In genomic region chr11:61751612-61752011, GRCm38 (mm10) we compare ENCODE assay signal across 10 mouse cellular contexts. TPM values are rescaled to one million over a fixed set of nuclear protein-coding genes. Genes with fewer than 3 reads are reported as not detected.
A peak's percentile ranks its signal among the peaks of the same experiment; 100 is the strongest.
DNase-seq lines count a peak whose midpoint lies in the region; ATAC-seq and TF ChIP-seq lines count a peak whose summit lies in the region.
"Had no signal": no experiment of that assay in that cellular context is flagged by ENCODE, and none has a peak within 500 bp of the region (broad histone marks: within the 10 kb centered on the region; RNA-seq: fewer than 3 reads in every experiment).

No protein-coding gene starts in this region.

- no peak for ATAC-seq in midbrain, embryonic 14.5 days (ENCODE audit: low FRiP score, low TSS enrichment)
- no peak for ATAC-seq in midbrain, embryonic 15.5 days (replicated peaks)
- ATAC-seq in granulocyte monocyte progenitor cell, adult 5-6 weeks (replicated peaks; ENCODE audit: poor library complexity, severe bottlenecking), result peak; percentile 52
- ATAC-seq in midbrain, embryonic 13.5 days, result no peak
- ATAC-seq in forebrain, embryonic 15.5 days (replicated peaks), result no peak

- no peak overlapping the region for H3K4me3 ChIP-seq in gastrocnemius, adult 2 months
- H3K4me3 ChIP-seq in midbrain, embryonic 14.5 days (replicated peaks; ENCODE audit: low read depth, low read length), result no peak overlapping the region
- H3K4me3 ChIP-seq in midbrain, embryonic 15.5 days, result no peak overlapping the region
- H3K4me3 ChIP-seq in midbrain, embryonic 13.5 days (replicated peaks), result no peak overlapping the region
- H3K4me3 ChIP-seq in forebrain, embryonic 15.5 days, result no peak overlapping the region
- H3K4me3 ChIP-seq: lung, embryonic 15.5 days had no signal

- no peaks in the 10 kb centered on the region for H3K27me3 ChIP-seq in midbrain, embryonic 14.5 days (ENCODE audit: control insufficient read depth, insufficient read depth, low read length)
- no peaks in the 10 kb centered on the region for H3K27me3 ChIP-seq in midbrain, embryonic 15.5 days (replicated peaks)
- no peaks in the 10 kb centered on the region for H3K27me3 ChIP-seq in midbrain, embryonic 13.5 days
- H3K27me3 ChIP-seq in forebrain, embryonic 15.5 days, result no peaks in the 10 kb centered on the region
- H3K27me3 ChIP-seq: lung, embryonic 15.5 days had no signal

- H3K4me2 ChIP-seq in midbrain, embryonic 14.5 days (ENCODE audit: low read length), result no peak overlapping the region
- H3K4me2 ChIP-seq in midbrain, embryonic 15.5 days, result no peak overlapping the region
- H3K4me2 ChIP-seq in midbrain, embryonic 13.5 days (replicated peaks), result no peak overlapping the region
- H3K4me2 ChIP-seq in forebrain, embryonic 15.5 days (replicated peaks), result no peak overlapping the region
- H3K4me2 ChIP-seq: lung, embryonic 15.5 days had no signal

- peak; percentile 53 for TF ChIP-seq CTCF in gastrocnemius, adult 2 months (IDR thresholded peaks at IDR 0.05)

- intact Hi-C loops in gastrocnemius, adult 2 months (cut with DNase I), result no loop called here

- no peak for DNase-seq in gastrocnemius, adult 2 months
- DNase-seq in gastrocnemius, postnatal 4 days (ENCODE audit: low spot score in 2 of 2), result no peak
- peak; percentile 17 for DNase-seq in midbrain, embryonic 14.5 days
- peak; percentile 35 for DNase-seq in thymus, postnatal 4 days

- H3K9me3 ChIP-seq in midbrain, embryonic 14.5 days (ENCODE audit: control insufficient read depth, low read length), result no peaks in the 10 kb centered on the region
- no peaks in the 10 kb centered on the region for H3K9me3 ChIP-seq in midbrain, embryonic 15.5 days
- H3K9me3 ChIP-seq in midbrain, embryonic 13.5 days, result no peaks in the 10 kb centered on the region
- H3K9me3 ChIP-seq in forebrain, embryonic 15.5 days, result no peaks in the 10 kb centered on the region
- H3K9me3 ChIP-seq: lung, embryonic 15.5 days had no signal

- 88% methylated on average over 5 of the region's 5 CpGs for WGBS in midbrain, embryonic 14.5 days
- WGBS in midbrain, embryonic 15.5 days, result 87% methylated on average over 5 of the region's 5 CpGs
- 81% methylated on average over 5 of the region's 5 CpGs for WGBS in midbrain, embryonic 13.5 days
- WGBS in forebrain, embryonic 15.5 days, result 84% methylated on average over 5 of the region's 5 CpGs

- no peaks in the 10 kb centered on the region for H3K4me1 ChIP-seq in midbrain, embryonic 14.5 days (ENCODE audit: control insufficient read depth, insufficient read depth, low read length)
- no peaks in the 10 kb centered on the region for H3K4me1 ChIP-seq in midbrain, embryonic 15.5 days
- H3K4me1 ChIP-seq in midbrain, embryonic 13.5 days (replicated peaks), result no peaks in the 10 kb centered on the region
- no peaks in the 10 kb centered on the region for H3K4me1 ChIP-seq in forebrain, embryonic 15.5 days
- H3K4me1 ChIP-seq: lung, embryonic 15.5 days had no signal

- H3K36me3 ChIP-seq in midbrain, embryonic 14.5 days (ENCODE audit: control insufficient read depth, insufficient read depth, low read length), result peaks cover 78% of the 10 kb centered on the region
- H3K36me3 ChIP-seq in midbrain, embryonic 15.5 days (replicated peaks), result peaks cover 26% of the 10 kb centered on the region
- peaks cover 77% of the 10 kb centered on the region for H3K36me3 ChIP-seq in midbrain, embryonic 13.5 days
- H3K36me3 ChIP-seq in forebrain, embryonic 15.5 days, result peaks cover 67% of the 10 kb centered on the region

- H3K27ac ChIP-seq in gastrocnemius, adult 2 months, result no peak overlapping the region
- no peak overlapping the region for H3K27ac ChIP-seq in midbrain, embryonic 14.5 days (replicated peaks; ENCODE audit: low read depth, low read length)
- H3K27ac ChIP-seq in midbrain, embryonic 15.5 days, result no peak overlapping the region
- H3K27ac ChIP-seq in midbrain, embryonic 13.5 days, result no peak overlapping the region
- no peak overlapping the region for H3K27ac ChIP-seq in forebrain, embryonic 15.5 days (replicated peaks)
- H3K27ac ChIP-seq: lung, embryonic 15.5 days had no signal

- no peak overlapping the region for H3K9ac ChIP-seq in midbrain, embryonic 14.5 days (replicated peaks; ENCODE audit: low read length)
- H3K9ac ChIP-seq in midbrain, embryonic 15.5 days, result no peak overlapping the region
- H3K9ac ChIP-seq in midbrain, embryonic 13.5 days (replicated peaks), result no peak overlapping the region
- no peak overlapping the region for H3K9ac ChIP-seq in forebrain, embryonic 15.5 days (replicated peaks)
- H3K9ac ChIP-seq: lung, embryonic 15.5 days had no signal

RNA-seq across cellular contexts. Expression of gene Prpsap2, which starts 10.3 kb away (rescaled TPM):
- total RNA-seq in gastrocnemius, adult 2 months (2021), result 1 to 10 TPM; 4.4 to 4.5 TPM
- 10 to 100 TPM; 12.2 to 12.9 TPM for total RNA-seq in gastrocnemius, postnatal 4 days (2021)
- 50.3 and 51.4 TPM in 2 replicates for polyA plus RNA-seq in midbrain, embryonic 14.5 days (2014; fragmentation: Nextera tagmentation; extraction: Ambion mirVana)
- 52.0 and 53.9 TPM in 2 replicates for polyA plus RNA-seq in midbrain, embryonic 15.5 days (2015; fragmentation: Nextera tagmentation; extraction: Ambion mirVana)
- total RNA-seq in granulocyte monocyte progenitor cell, adult 5-6 weeks (2014; fragmentation: Nextera tagmentation), result 33.3 and 48.5 TPM in 2 replicates
- 37.7 and 39.7 TPM in 2 replicates for total RNA-seq in granulocyte monocyte progenitor cell, adult 5-6 weeks (2017)
- 61.5 and 63.4 TPM in 2 replicates for polyA plus RNA-seq in midbrain, embryonic 13.5 days (2015; fragmentation: Nextera tagmentation; extraction: Ambion mirVana)
- 64.3 and 67.3 TPM in 2 replicates for polyA plus RNA-seq in forebrain, embryonic 15.5 days (2015; fragmentation: Nextera tagmentation; extraction: Ambion mirVana)

RNA-seq across cellular contexts. Expression of gene Slc5a10, which starts 31.0 kb away (rescaled TPM):
- not detected for total RNA-seq in gastrocnemius, adult 2 months (2021)
- total RNA-seq in gastrocnemius, postnatal 4 days (2021), result not detected
- polyA plus RNA-seq in midbrain, embryonic 14.5 days (2014; fragmentation: Nextera tagmentation; extraction: Ambion mirVana), result not detected in 2 replicates
- polyA plus RNA-seq in midbrain, embryonic 15.5 days (2015; fragmentation: Nextera tagmentation; extraction: Ambion mirVana), result not detected in 2 replicates
- total RNA-seq in granulocyte monocyte progenitor cell, adult 5-6 weeks (2014; fragmentation: Nextera tagmentation), result not detected in 2 replicates
- not detected in 2 replicates for total RNA-seq in granulocyte monocyte progenitor cell, adult 5-6 weeks (2017)
- 0.08 TPM in 1 of 2 replicates, not detected in the other for polyA plus RNA-seq in midbrain, embryonic 13.5 days (2015; fragmentation: Nextera tagmentation; extraction: Ambion mirVana)
- not detected in 2 replicates for polyA plus RNA-seq in forebrain, embryonic 15.5 days (2015; fragmentation: Nextera tagmentation; extraction: Ambion mirVana)
- total RNA-seq: heart, postnatal 25 days had no signal
- polyA plus RNA-seq: lung, embryonic 15.5 days had no signal

Comparison
In these comparisons a context has a peak if more than half of its experiments do, and no peak if none do; other contexts are left out.
1. DNase-seq: peak in midbrain, embryonic 14.5 days (single experiment) and thymus, postnatal 4 days (single experiment); none in gastrocnemius, adult 2 months (single experiment) and gastrocnemius, postnatal 4 days (0 of 2).